Mouse (Mus musculus): ENCODE data around the gene Slc35a2. TPM values are rescaled to one million over a fixed set of nuclear protein-coding genes. Genes with fewer than 3 reads are reported as not detected.
A peak's percentile ranks its signal among the peaks of the same experiment; 100 is the strongest.

Gene Slc35a2
- total and polyA plus RNA-seq, 3 experiments: 21.2 to 30.6 (median 26.4) TPM

GRCm38 (mm10) chrX:7841163-7842162 is 42.4 kb upstream of the Slc35a2 start, which contains the start of gene Otud5 (continued):
- TF ChIP-seq IRF4 (IDR thresholded peaks at IDR 0.05; ENCODE audit: low read depth, low read length) (no peak), ZC3H11A (IDR thresholded peaks at IDR 0.05; ENCODE audit: low read depth, low read length) (no peak), MAX (IDR thresholded peaks at IDR 0.05; ENCODE audit: low read length) (no peak), BHLHE40 (IDR thresholded peaks at IDR 0.05; ENCODE audit: low read depth, low read length) (peak; percentile 36; the same call in 1 of the 2 replicates), SIN3A (IDR thresholded peaks at IDR 0.05; ENCODE audit: low read length) (peak; percentile 39; the same call in 1 of the 2 replicates), CHD2 (IDR thresholded peaks at IDR 0.05; ENCODE audit: low read length) (peak; percentile 52; the same call in 1 of the 2 replicates), EP300 (IDR thresholded peaks at IDR 0.05; ENCODE audit: low read length) (no peak), POLR2AphosphoS2 (IDR thresholded peaks at IDR 0.05; ENCODE audit: low read depth, low read length) (no peak), ZNF384 (IDR thresholded peaks at IDR 0.05; ENCODE audit: low read depth, low read length) (no peak), TBP (conservative IDR thresholded peaks at IDR 0.05; ENCODE audit: low read depth, low read length) (no peak), E2F4 (IDR thresholded peaks at IDR 0.05; ENCODE audit: insufficient replicate concordance, low read depth, low read length) (no peak), NELFE (IDR thresholded peaks at IDR 0.05; ENCODE audit: low read depth, low read length) (peak; percentile 8), MXI1 (IDR thresholded peaks at IDR 0.05; ENCODE audit: low read depth, low read length) (peak; percentile 88), CTCF (conservative IDR thresholded peaks at IDR 0.05 in 1 of 2, IDR thresholded peaks at IDR 0.05 in 1 of 2; ENCODE audit: low read depth in 2 of 2, low read length in 2 of 2) (no peak), ZKSCAN1 (IDR thresholded peaks at IDR 0.05; ENCODE audit: borderline replicate concordance, low read depth, low read length) (no peak), GABPA (IDR thresholded peaks at IDR 0.05; ENCODE audit: insufficient replicate concordance, low read depth, low read length) (no peak), RCOR1 (conservative IDR thresholded peaks at IDR 0.05; ENCODE audit: low read depth, low read length) (no peak), PAX5 (IDR thresholded peaks at IDR 0.05; ENCODE audit: low read length) (no peak), MEF2A (IDR thresholded peaks at IDR 0.05; ENCODE audit: borderline replicate concordance, low read depth, low read length) (0 out of 2 replicates have a peak, but pooled peaks have one; percentile 12), MAFK (IDR thresholded peaks at IDR 0.05; ENCODE audit: insufficient replicate concordance, low read length) (no peak), TCF12 (IDR thresholded peaks at IDR 0.05; ENCODE audit: low read depth, low read length) (peak; percentile 31; the same call in 1 of the 2 replicates)

DNA sequence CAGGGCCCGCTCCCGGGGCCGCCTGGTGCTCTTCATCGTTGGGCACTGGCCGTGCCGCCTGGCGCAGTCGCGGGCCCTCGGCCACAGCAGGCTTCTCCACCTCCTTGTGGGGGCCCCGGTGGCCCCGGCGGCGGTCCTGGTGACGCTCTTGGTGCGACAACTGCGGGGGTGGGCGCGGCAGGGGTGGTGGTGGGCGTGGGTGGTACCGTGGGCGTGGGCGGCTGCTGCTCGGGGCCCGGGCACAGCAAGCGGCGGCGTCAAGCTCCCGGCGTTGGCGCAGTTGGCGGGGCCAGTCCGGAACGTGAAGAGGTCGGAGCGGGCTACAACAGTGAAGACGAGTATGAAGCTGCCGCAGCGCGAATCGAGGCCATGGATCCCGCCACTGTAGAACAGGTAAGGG is 41.5 kb upstream of the Slc35a2 start:
- H3K9ac ChIP-seq (ENCODE audit: insufficient read depth, low read depth): peak overlapping the region; percentile 99
- peaks cover 55% of the 10 kb centered on the region for H3K79me2 ChIP-seq (replicated peaks; ENCODE audit: control insufficient read depth, extremely low read depth, insufficient read depth, poor library complexity, severe bottlenecking)
- dilution Hi-C loops (cut with MboI; ENCODE audit: extremely low pct_ligation_motif_present, extremely low pct_unique_long_range_greater_than_20kb, low sequenced_read_pairs) (no loop called here), in situ Hi-C loops (cut with MboI; ENCODE audit: low pct_ligation_motif_present, low pct_unique_long_range_greater_than_20kb, low sequenced_read_pairs) (no loop called here)
- peaks cover 0 to 18% of the 10 kb centered on the region in 2 experiments; a peak in 2 of 4 replicates for H3K4me1 ChIP-seq (ENCODE audit: control insufficient read depth in 1 of 2, insufficient read depth in 2 of 2)
- no peaks in the 10 kb centered on the region for H3K9me3 ChIP-seq (replicated peaks; ENCODE audit: low read length)
- H3K36me3 ChIP-seq (replicated peaks in 1 of 2; ENCODE audit: control insufficient read depth in 1 of 2, insufficient read depth in 1 of 2, low read length in 1 of 2): peaks cover 7 to 26% of the 10 kb centered on the region in 2 experiments
- peak overlapping the region; percentile 78; the same call in 1 of the 2 replicates for H3K4me2 ChIP-seq (ENCODE audit: insufficient read depth, low read depth, poor library complexity, severe bottlenecking)
- H3K27ac ChIP-seq (ENCODE audit: insufficient read depth, low read depth): peak overlapping the region; percentile 68
- no peak for DNase-seq (ENCODE audit: extremely low read depth)
- H3K4me3 ChIP-seq (replicated peaks in 1 of 3; ENCODE audit: low read depth in 2 of 3, low read length in 2 of 3, poor library complexity in 1 of 3): peak overlapping the region; percentile 71 to 98 (median 75)
- no peaks in the 10 kb centered on the region for H3K27me3 ChIP-seq (replicated peaks)
- TF ChIP-seq EP300 (IDR thresholded peaks at IDR 0.05; ENCODE audit: low read length) (no peak), JUN (IDR thresholded peaks at IDR 0.05; ENCODE audit: insufficient read depth, low read depth, low read length) (no peak), MAFK (IDR thresholded peaks at IDR 0.05; ENCODE audit: insufficient replicate concordance, low read length) (no peak), TCF12 (IDR thresholded peaks at IDR 0.05; ENCODE audit: low read depth, low read length) (no peak), RAD21 (IDR thresholded peaks at IDR 0.05; ENCODE audit: low read depth, low read length) (no peak), E2F4 (IDR thresholded peaks at IDR 0.05; ENCODE audit: insufficient replicate concordance, low read depth, low read length) (no peak), SIN3A (IDR thresholded peaks at IDR 0.05; ENCODE audit: low read length) (0 out of 2 replicates have a peak, but pooled peaks have one; percentile 8), MAX (IDR thresholded peaks at IDR 0.05; ENCODE audit: low read length) (no peak)
